Mouse (Mus musculus): ENCODE measurements at regions not wholly inside any gene's neighbourhood (a gene's known extent, or its start where the extent isn't known, plus 50 kb on each side); places are given as distances from the start of the nearest gene placed in this dataset.

DNA sequence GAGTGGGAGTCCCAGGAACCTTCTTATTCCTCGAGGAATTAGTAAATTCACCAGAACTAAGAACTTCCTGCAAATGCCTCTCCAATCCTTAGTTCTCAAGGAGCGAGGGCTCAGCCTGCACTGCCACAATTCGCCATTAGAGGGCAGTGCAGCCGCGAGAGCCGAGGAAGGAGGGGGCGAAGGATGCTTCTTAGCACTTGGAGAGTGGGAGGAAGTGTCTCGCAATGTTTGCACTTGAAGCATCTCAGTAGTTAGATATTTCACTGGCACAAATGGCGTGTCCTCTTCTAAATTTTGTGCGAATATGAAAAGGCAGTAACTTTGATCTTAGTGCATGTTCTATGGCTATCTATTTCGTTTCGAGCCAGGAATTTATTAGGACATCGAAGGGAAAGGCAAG is 59.0 kb upstream of the Slc30a5 start:
- peaks cover 2% of the 10 kb centered on the region for H3K4me1 ChIP-seq
- 17% methylated on average over 13 of the region's 13 CpGs for WGBS
- no peaks in the 10 kb centered on the region for H3K9me3 ChIP-seq
- ATAC-seq (ENCODE audit: low FRiP score) = peak; percentile 87
- no peak overlapping the region for H3K9ac ChIP-seq
- no peaks in the 10 kb centered on the region for H3K27me3 ChIP-seq
- H3K4me2 ChIP-seq = peak overlapping the region; percentile 52
- H3K4me3 ChIP-seq (replicated peaks) = peak overlapping the region; percentile 25
- no peaks in the 10 kb centered on the region for H3K36me3 ChIP-seq (replicated peaks)
- H3K27ac ChIP-seq = no peak overlapping the region

- no peak overlapping the region for H3K4me2 ChIP-seq
- H3K36me3 ChIP-seq (replicated peaks) = no peaks in the 10 kb centered on the region
- H3K4me3 ChIP-seq (replicated peaks) = no peak overlapping the region
- no peak for ATAC-seq (ENCODE audit: low FRiP score)
- no peak overlapping the region for H3K27ac ChIP-seq
- peaks cover 2% of the 10 kb centered on the region for H3K4me1 ChIP-seq
- H3K27me3 ChIP-seq = no peaks in the 10 kb centered on the region
- 80% methylated on average over 6 of the region's 6 CpGs for WGBS
- no peak overlapping the region for H3K9ac ChIP-seq
- H3K9me3 ChIP-seq = no peaks in the 10 kb centered on the region
Measured at GRCm38 (mm10) chr13:100890457-100890856, 57.2 kb upstream of the Slc30a5 start.

DNA sequence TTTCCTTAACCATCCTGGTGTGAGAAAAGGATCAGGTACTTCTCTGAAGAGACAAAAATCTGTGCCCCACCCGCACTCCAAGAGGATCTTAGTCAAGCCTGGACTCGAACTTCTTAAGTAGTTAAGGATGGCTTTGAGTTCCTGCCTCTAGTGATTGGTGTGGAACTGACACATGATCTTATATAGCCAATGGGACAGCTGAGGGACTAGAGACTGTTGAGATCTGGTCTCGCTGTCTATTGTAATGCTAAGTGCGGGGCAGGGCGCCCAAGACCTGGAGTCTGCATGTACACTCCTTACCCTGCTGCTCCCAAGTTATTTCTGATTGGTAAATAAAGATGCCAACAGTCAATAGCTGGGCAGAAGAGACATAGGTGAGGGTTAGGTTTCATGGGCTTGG is 55.3 kb upstream of the Slc30a5 start:
- H3K4me2 ChIP-seq = no peak overlapping the region
- no peak for ATAC-seq (ENCODE audit: low FRiP score)
- no peaks in the 10 kb centered on the region for H3K27me3 ChIP-seq
- peaks cover 2% of the 10 kb centered on the region for H3K4me1 ChIP-seq
- no peak overlapping the region for H3K4me3 ChIP-seq (replicated peaks)
- no peak overlapping the region for H3K9ac ChIP-seq
- H3K27ac ChIP-seq = no peak overlapping the region
- H3K36me3 ChIP-seq (replicated peaks) = no peaks in the 10 kb centered on the region
- no peaks in the 10 kb centered on the region for H3K9me3 ChIP-seq
- 87% methylated on average over 5 of the region's 5 CpGs for WGBS

GRCm38 (mm10) chr13:100883711-100884110 is 50.5 kb upstream of the Slc30a5 start:
- no peak overlapping the region for H3K4me2 ChIP-seq
- H3K4me1 ChIP-seq = no peaks in the 10 kb centered on the region
- no peaks in the 10 kb centered on the region for H3K27me3 ChIP-seq
- H3K4me3 ChIP-seq (replicated peaks) = no peak overlapping the region
- no peak overlapping the region for H3K9ac ChIP-seq
- WGBS = 89% methylated on average over 8 of the region's 8 CpGs
- ATAC-seq (ENCODE audit: low FRiP score) = no peak
- H3K27ac ChIP-seq = no peak overlapping the region
- no peaks in the 10 kb centered on the region for H3K36me3 ChIP-seq (replicated peaks)
- no peaks in the 10 kb centered on the region for H3K9me3 ChIP-seq

Data from forebrain, embryonic 12.5 days (tissue).